Mouse (Mus musculus) forebrain, embryonic 13.5 days (tissue): ENCODE data around the gene Apbb2. TPM values are rescaled to one million over a fixed set of nuclear protein-coding genes. Genes with fewer than 3 reads are reported as not detected.

Source experiments
- ATAC-seq: fragments of 200-750 bp; cut with Nextera tagmentation; 2 replicates; pipeline ENCODE4 v1.8.0; 2017
- H3K27ac ChIP-seq: fragments of 300-500 bp; sonication (generic); 2 replicates; pipeline ENCODE4 v1.5.1; 2015; ENCODE audit warnings: inconsistent platforms, mild to moderate bottlenecking, moderate library complexity
- H3K27me3 ChIP-seq: fragments of 300-500 bp; sonication (generic); 2 replicates; pipeline ENCODE4 v1.6.1; 2015; ENCODE audit warnings: mild to moderate bottlenecking, inconsistent platforms
- H3K36me3 ChIP-seq: fragments of 300-500 bp; sonication (generic); 2 replicates; pipeline ENCODE4 v1.6.1; 2015; ENCODE audit warnings: mild to moderate bottlenecking, inconsistent platforms; ENCODE audit not compliant: poor library complexity, severe bottlenecking
- H3K4me1 ChIP-seq: fragments of 300-500 bp; sonication (generic); 2 replicates; pipeline ENCODE4 v1.6.1; 2015; ENCODE audit warnings: inconsistent platforms
- H3K4me2 ChIP-seq: fragments of 300-500 bp; sonication (generic); 2 replicates; pipeline ENCODE4 v1.6.1; 2015; ENCODE audit warnings: inconsistent platforms, mild to moderate bottlenecking, moderate library complexity
- H3K4me3 ChIP-seq: fragments of 300-500 bp; sonication (generic); 2 replicates; pipeline ENCODE4 v1.5.1; 2015; ENCODE audit warnings: mild to moderate bottlenecking, inconsistent platforms
- H3K9ac ChIP-seq: fragments of 300-500 bp; sonication (generic); 2 replicates; pipeline ENCODE4 v1.6.1; 2015; ENCODE audit warnings: mild to moderate bottlenecking, inconsistent platforms
- H3K9me3 ChIP-seq: fragments of 300-500 bp; sonication (generic); replicated peaks from 2 replicates; pipeline ENCODE4 v1.6.1; 2016; ENCODE audit warnings: inconsistent platforms
- WGBS: fragments of 180-500 bp; shearing (Covaris S2); methylation state at CpG from one replicate; pipeline ENCODE4 v1.1.7; 2015; 5-methylcytosine and 5-hydroxymethylcytosine counted together
- polyA plus RNA-seq: library from polyadenylated mRNA; unstranded; fragments of >200 nt; fragmentation: Nextera tagmentation; extraction: Ambion mirVana; gene quantifications from 2 replicates; pipeline ENCODE4 v1.2.1, GENCODE M21; 2015

Gene Apbb2
- polyA plus RNA-seq, 1 experiment from 2014 or later = 63.0 TPM

GRCm38 (mm10) chr5:66319827-66320404 is 298.7 kb downstream of the Apbb2 start:
- H3K27me3 ChIP-seq = no peaks in the 10 kb centered on the region
- peak; percentile 56 for ATAC-seq
- H3K9ac ChIP-seq = peak overlapping the region; percentile 2; the same call in 1 of the 2 replicates
- H3K4me1 ChIP-seq = peaks cover 30% of the 10 kb centered on the region
- no peaks in the 10 kb centered on the region for H3K9me3 ChIP-seq
- H3K4me3 ChIP-seq = no peak overlapping the region
- H3K27ac ChIP-seq = peak overlapping the region; percentile 65
- WGBS = 27% methylated on average over 14 of the region's 14 CpGs
- peak overlapping the region; percentile 35 for H3K4me2 ChIP-seq
- H3K36me3 ChIP-seq = no peaks in the 10 kb centered on the region; the same call in 1 of the 2 replicates

- WGBS = 70% methylated on average over 6 of the region's 6 CpGs
- 0 out of 2 replicates have a peak overlapping the region, but pooled peaks have one; percentile 2 for H3K9ac ChIP-seq
- peak overlapping the region; percentile 35 for H3K4me2 ChIP-seq
- H3K27me3 ChIP-seq = no peaks in the 10 kb centered on the region
- peak; percentile 32; the same call in 1 of the 2 replicates for ATAC-seq
- peaks cover 26% of the 10 kb centered on the region for H3K4me1 ChIP-seq
- peak overlapping the region; percentile 65 for H3K27ac ChIP-seq
- no peaks in the 10 kb centered on the region; the same call in 1 of the 2 replicates for H3K36me3 ChIP-seq
- H3K9me3 ChIP-seq = no peaks in the 10 kb centered on the region
- H3K4me3 ChIP-seq = no peak overlapping the region
Observed at GRCm38 (mm10) chr5:66319341-66319740, 299.2 kb downstream of the Apbb2 start.

- H3K27me3 ChIP-seq = no peaks in the 10 kb centered on the region
- peaks cover 18% of the 10 kb centered on the region for H3K4me1 ChIP-seq
- no peak for ATAC-seq
- H3K36me3 ChIP-seq = no peaks in the 10 kb centered on the region; the same call in 1 of the 2 replicates
- H3K9ac ChIP-seq = no peak overlapping the region
- 0 out of 2 replicates have a peak overlapping the region, but pooled peaks have one; percentile 25 for H3K27ac ChIP-seq
- H3K4me3 ChIP-seq = no peak overlapping the region
- H3K4me2 ChIP-seq = no peak overlapping the region
- 87% methylated on average over 5 of the region's 5 CpGs for WGBS
- H3K9me3 ChIP-seq = no peaks in the 10 kb centered on the region
Observed at GRCm38 (mm10) chr5:66315791-66316190, 302.8 kb downstream of the Apbb2 start.

- peaks cover under 1% of the 10 kb centered on the region; the same call in 1 of the 2 replicates for H3K4me1 ChIP-seq
- no peak overlapping the region for H3K27ac ChIP-seq
- peaks cover 23% of the 10 kb centered on the region for H3K36me3 ChIP-seq
- no peaks in the 10 kb centered on the region for H3K27me3 ChIP-seq
- H3K9me3 ChIP-seq = no peaks in the 10 kb centered on the region
- H3K9ac ChIP-seq = no peak overlapping the region
- no peak for ATAC-seq
- no peak overlapping the region for H3K4me2 ChIP-seq
- WGBS = 90% methylated on average over 11 of the region's 11 CpGs
- H3K4me3 ChIP-seq = no peak overlapping the region
Observed at GRCm38 (mm10) chr5:66310806-66311205, 307.8 kb downstream of the Apbb2 start.

GRCm38 (mm10) chr5:66310328-66310727 is 308.3 kb downstream of the Apbb2 start:
- no peak for ATAC-seq
- Histone ChIP-seq H3K9me3 (no peaks in the 10 kb centered on the region), H3K4me2 (no peak overlapping the region), H3K4me3 (no peak overlapping the region), H3K9ac (no peak overlapping the region), H3K27me3 (no peaks in the 10 kb centered on the region), H3K36me3 (peaks cover 25% of the 10 kb centered on the region), H3K27ac (no peak overlapping the region), H3K4me1 (peaks cover 5% of the 10 kb centered on the region; the same call in 1 of the 2 replicates)
- 65% methylated on average over 9 of the region's 9 CpGs for WGBS

DNA sequence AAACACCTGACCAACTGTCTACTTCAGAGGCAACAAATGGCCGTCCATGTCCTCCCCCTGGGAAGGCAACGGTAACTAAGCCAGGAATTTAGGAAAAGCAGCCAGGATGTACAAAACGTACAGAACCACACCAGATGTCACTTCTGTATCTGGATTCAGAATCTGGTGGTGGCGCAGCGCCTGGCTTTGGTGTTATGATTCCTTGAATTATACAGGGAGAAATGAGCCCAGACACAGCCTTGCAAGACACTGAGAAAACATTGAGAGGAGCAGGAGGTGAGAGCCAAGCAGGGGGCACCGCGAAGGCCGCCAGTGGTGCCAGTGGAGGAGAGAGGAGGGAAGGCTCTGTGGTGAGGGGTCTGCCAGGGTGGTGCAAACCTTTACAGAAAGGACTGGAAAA is 313.1 kb downstream of the Apbb2 start:
- H3K4me2 ChIP-seq = no peak overlapping the region
- no peak overlapping the region for H3K9ac ChIP-seq
- peaks cover 45% of the 10 kb centered on the region for H3K36me3 ChIP-seq
- WGBS = 75% methylated on average over 8 of the region's 8 CpGs
- ATAC-seq = peak; percentile 34; the same call in 1 of the 2 replicates
- no peak overlapping the region for H3K4me3 ChIP-seq
- H3K27me3 ChIP-seq = no peaks in the 10 kb centered on the region
- no peaks in the 10 kb centered on the region for H3K9me3 ChIP-seq
- H3K4me1 ChIP-seq = peaks cover 22% of the 10 kb centered on the region
- peak overlapping the region; percentile 80 for H3K27ac ChIP-seq

GRCm38 (mm10) chr5:66304300-66305067 is 314.1 kb downstream of the Apbb2 start:
- Histone ChIP-seq H3K4me1 (peaks cover 22% of the 10 kb centered on the region), H3K4me2 (no peak overlapping the region), H3K36me3 (peaks cover 37% of the 10 kb centered on the region), H3K4me3 (no peak overlapping the region), H3K9me3 (no peaks in the 10 kb centered on the region), H3K27ac (peak overlapping the region; percentile 80), H3K9ac (no peak overlapping the region), H3K27me3 (no peaks in the 10 kb centered on the region)
- WGBS = 65% methylated on average over 11 of the region's 11 CpGs
- peak; percentile 73 for ATAC-seq

GRCm38 (mm10) chr5:66302873-66303272 is 315.7 kb downstream of the Apbb2 start:
- H3K4me2 ChIP-seq = no peak overlapping the region
- WGBS = 98% methylated on average over 2 of the region's 2 CpGs

DNA sequence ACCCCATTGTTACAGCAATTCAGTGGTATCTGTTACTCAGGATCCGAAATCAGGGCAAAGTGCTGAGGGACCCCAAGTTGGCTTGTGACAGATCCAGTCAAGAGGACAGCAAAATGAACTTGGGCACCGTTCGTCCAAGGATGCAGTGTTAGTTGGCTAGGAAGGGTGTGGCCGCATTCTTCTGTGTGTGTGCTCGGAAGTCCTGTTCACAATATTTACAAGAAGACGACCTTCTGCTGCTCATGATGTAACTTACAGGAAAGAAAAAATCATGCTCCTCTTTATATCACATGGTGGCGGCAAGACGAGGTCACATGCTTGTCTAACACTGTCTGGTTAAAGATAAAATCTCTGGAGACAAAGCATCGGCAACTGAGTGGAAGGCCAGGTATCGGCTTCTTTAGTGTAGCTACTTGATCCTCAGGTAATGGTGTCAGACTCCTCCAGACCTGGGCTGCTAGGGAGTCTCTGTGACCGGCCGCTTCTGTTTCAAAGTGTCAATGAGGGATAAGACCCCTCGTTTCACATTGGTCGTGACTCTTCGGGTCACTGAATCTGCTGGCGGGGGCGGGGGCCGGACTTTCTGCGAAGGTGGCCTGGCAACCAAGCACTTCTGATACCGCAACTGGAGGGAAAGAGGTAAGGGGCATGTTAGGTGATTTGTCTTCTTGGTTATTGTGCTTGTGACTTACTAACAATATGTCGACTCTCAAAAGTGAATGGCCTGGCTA is 316.3 kb downstream of the Apbb2 start:
- Histone ChIP-seq H3K4me1 (peaks cover 22% of the 10 kb centered on the region), H3K27ac (no peak overlapping the region), H3K9ac (no peak overlapping the region), H3K9me3 (no peaks in the 10 kb centered on the region), H3K4me2 (no peak overlapping the region), H3K4me3 (no peak overlapping the region), H3K36me3 (peaks cover 27% of the 10 kb centered on the region), H3K27me3 (no peaks in the 10 kb centered on the region)
- 92% methylated on average over 21 of the region's 21 CpGs for WGBS
- ATAC-seq = no peak

More at GRCm38 (mm10) chr5:66302873-66303272, 315.7 kb downstream of the Apbb2 start:
- H3K27ac ChIP-seq = no peak overlapping the region
- no peak for ATAC-seq
- H3K36me3 ChIP-seq = peaks cover 27% of the 10 kb centered on the region
- no peak overlapping the region for H3K9ac ChIP-seq
- no peaks in the 10 kb centered on the region for H3K9me3 ChIP-seq
- H3K4me1 ChIP-seq = peaks cover 22% of the 10 kb centered on the region
- no peak overlapping the region for H3K4me3 ChIP-seq
- no peaks in the 10 kb centered on the region for H3K27me3 ChIP-seq

DNA sequence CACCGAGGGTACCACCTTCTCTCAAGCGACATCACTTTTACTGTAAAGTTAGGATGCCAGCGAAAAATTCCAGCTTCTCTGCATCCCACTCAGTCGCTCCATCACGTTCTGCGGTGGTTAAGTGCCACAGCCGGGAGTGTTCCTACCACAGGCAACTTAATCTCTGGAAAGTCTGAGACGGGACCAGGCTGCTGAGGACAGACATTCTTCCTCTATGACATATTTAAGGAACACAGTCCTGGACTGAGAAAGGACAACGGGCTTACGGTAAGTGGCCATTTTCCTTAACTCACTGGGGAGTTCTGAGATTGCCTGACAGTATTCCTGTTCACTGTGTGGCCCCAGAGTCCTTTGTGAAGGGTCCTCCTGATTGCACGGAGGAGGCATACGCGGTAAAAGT is 318.0 kb downstream of the Apbb2 start:
- Histone ChIP-seq H3K4me2 (no peak overlapping the region), H3K9ac (no peak overlapping the region), H3K36me3 (peaks cover 20% of the 10 kb centered on the region), H3K4me3 (no peak overlapping the region), H3K27ac (no peak overlapping the region), H3K4me1 (peaks cover 20% of the 10 kb centered on the region), H3K27me3 (no peaks in the 10 kb centered on the region), H3K9me3 (no peaks in the 10 kb centered on the region)
- ATAC-seq = no peak
- 88% methylated on average over 13 of the region's 13 CpGs for WGBS

- H3K4me1 ChIP-seq = peaks cover 3% of the 10 kb centered on the region
- no peak overlapping the region for H3K4me2 ChIP-seq
- no peak overlapping the region for H3K4me3 ChIP-seq
- no peaks in the 10 kb centered on the region for H3K27me3 ChIP-seq
- ATAC-seq = no peak
- no peaks in the 10 kb centered on the region for H3K9me3 ChIP-seq
- H3K27ac ChIP-seq = no peak overlapping the region
- H3K9ac ChIP-seq = no peak overlapping the region
- 84% methylated on average over 6 of the region's 6 CpGs for WGBS
- peaks cover 19% of the 10 kb centered on the region for H3K36me3 ChIP-seq
Observed at GRCm38 (mm10) chr5:66298856-66299255, 319.7 kb downstream of the Apbb2 start.

GRCm38 (mm10) chr5:66296116-66296515 is 322.5 kb downstream of the Apbb2 start:
- Histone ChIP-seq H3K27ac (no peak overlapping the region), H3K4me1 (no peaks in the 10 kb centered on the region), H3K4me3 (no peak overlapping the region), H3K9me3 (no peaks in the 10 kb centered on the region), H3K9ac (no peak overlapping the region), H3K36me3 (0 out of 2 replicates have a peak, but pooled peaks cover 2% of the 10 kb centered on the region), H3K27me3 (no peaks in the 10 kb centered on the region), H3K4me2 (no peak overlapping the region)
- ATAC-seq = no peak
- WGBS = 98% methylated on average over 5 of the region's 5 CpGs
